Mouse (Mus musculus): ENCODE data around the gene Cttn. TPM values are rescaled to one million over a fixed set of nuclear protein-coding genes. Genes with fewer than 3 reads are reported as not detected.

Cttn gene
- polyA plus RNA-seq, 1 experiment from 2014 or later: 208 TPM

Other genes starting within 250 kb of the Cttn start
- gene Ppfia1, start 82.7 kb upstream of the Cttn start, polyA plus RNA-seq (2016; fragmentation: Nextera tagmentation; extraction: Ambion mirVana): 55.0 and 57.3 TPM in 2 replicates
- gene Fadd, start 111.5 kb upstream of the Cttn start, polyA plus RNA-seq (2016; fragmentation: Nextera tagmentation; extraction: Ambion mirVana): 7.4 and 7.9 TPM in 2 replicates

Measured in midbrain, embryonic 12.5 days (tissue).